Mouse (Mus musculus) embryonic facial prominence, embryonic 15.5 days (tissue): ENCODE data around the gene Fgr. TPM values are rescaled to one million over a fixed set of nuclear protein-coding genes. Genes with fewer than 3 reads are reported as not detected.
A peak's percentile ranks its signal among the peaks of the same experiment; 100 is the strongest.
"Not testable (repeated sequence)": the region's sequence is repeated elsewhere in the genome, so short reads cannot be mapped to it uniquely, and the experiment has no call there.

ENCODE experiments used
- ATAC-seq: fragments of 200-750 bp; cut with Nextera tagmentation; 2 replicates; pipeline ENCODE4 v1.8.0; 2017; ENCODE audit warnings: low read depth, moderate TSS enrichment; ENCODE audit not compliant: insufficient number of reproducible peaks, low FRiP score, low TSS enrichment
- H3K27ac ChIP-seq: fragments of 300-500 bp; sonication (generic); replicated peaks from 2 replicates; pipeline ENCODE4 v1.5.1; 2015; ENCODE audit warnings: mild to moderate bottlenecking, inconsistent platforms
- H3K27me3 ChIP-seq: fragments of 300-500 bp; sonication (generic); 2 replicates; pipeline ENCODE4 v1.6.1; 2015; ENCODE audit warnings: inconsistent platforms
- H3K36me3 ChIP-seq: fragments of 300-500 bp; sonication (generic); 2 replicates; pipeline ENCODE4 v1.6.1; 2015; ENCODE audit warnings: mild to moderate bottlenecking, inconsistent platforms
- H3K4me1 ChIP-seq: fragments of 300-500 bp; sonication (generic); 2 replicates; pipeline ENCODE4 v1.6.1; 2015; ENCODE audit warnings: inconsistent platforms
- H3K4me2 ChIP-seq: fragments of 300-500 bp; sonication (generic); replicated peaks from 2 replicates; pipeline ENCODE4 v1.6.1; 2015; ENCODE audit warnings: mild to moderate bottlenecking, inconsistent platforms
- H3K4me3 ChIP-seq: fragments of 300-500 bp; sonication (generic); replicated peaks from 2 replicates; pipeline ENCODE4 v1.5.1; 2015; ENCODE audit warnings: mild to moderate bottlenecking, inconsistent platforms
- H3K9ac ChIP-seq: fragments of 300-500 bp; sonication (generic); 2 replicates; pipeline ENCODE4 v1.6.1; 2015; ENCODE audit warnings: inconsistent platforms
- H3K9me3 ChIP-seq: fragments of 300-500 bp; sonication (generic); replicated peaks from 2 replicates; pipeline ENCODE4 v1.6.1; 2016; ENCODE audit warnings: inconsistent platforms
- WGBS: fragments of 180-500 bp; shearing (Covaris S2); methylation state at CpG from one replicate; pipeline ENCODE4 v1.1.7; 2015; 5-methylcytosine and 5-hydroxymethylcytosine counted together
- polyA plus RNA-seq: library from polyadenylated mRNA; unstranded; fragments of >200 nt; fragmentation: Nextera tagmentation; extraction: Ambion mirVana; gene quantifications from 2 replicates; pipeline ENCODE4 v1.2.1, GENCODE M21; 2015

Gene Fgr
- 0.55 and 0.65 TPM in 2 replicates for polyA plus RNA-seq

DNA sequence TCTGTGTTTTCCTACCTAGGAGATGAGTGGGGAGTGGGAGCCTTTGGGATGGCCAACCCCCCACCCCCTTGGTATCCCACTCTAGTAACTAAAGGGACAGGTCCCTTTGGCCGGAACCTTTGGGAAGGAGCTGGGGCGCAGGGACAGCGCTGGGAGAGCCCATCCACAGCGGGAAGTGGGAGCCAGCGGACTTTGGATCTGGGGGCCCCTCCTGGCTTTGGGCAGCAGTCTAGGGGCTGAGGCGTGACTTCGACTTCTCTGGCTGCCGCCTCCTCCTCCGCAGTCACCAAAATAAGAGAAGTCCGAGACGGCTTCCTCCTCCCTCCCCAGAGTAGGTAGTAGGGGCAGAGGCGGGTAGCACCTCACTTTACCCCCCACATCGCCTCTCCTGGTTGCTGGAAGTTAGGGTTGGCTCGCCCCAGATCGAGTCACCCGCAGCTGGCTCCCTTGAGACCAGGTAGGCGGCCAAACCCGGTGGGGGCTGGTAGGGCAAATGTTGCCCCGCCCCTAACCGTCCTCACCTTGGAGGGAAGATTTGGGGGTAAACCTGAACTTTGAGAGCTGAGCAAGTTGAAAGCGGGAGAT is at the start of gene Fgr:
Fgr (plus strand) TSS at position 282 of the 585 bp plus-strand sequence.
- no peak for ATAC-seq
- Histone ChIP-seq H3K27ac (0 out of 2 replicates have a peak within 1 kb of the TSS, but pooled peaks have one; percentile 18), H3K9me3 (no peaks in the 10 kb centered on the region), H3K4me3 (peak within 1 kb of the TSS; percentile 16), H3K9ac (no peak within 1 kb of the TSS), H3K4me2 (peak within 1 kb of the TSS; percentile 37), H3K36me3 (no peaks in the 10 kb centered on the region), H3K4me1 (peaks cover 20% of the 10 kb centered on the region), H3K27me3 (peaks cover 35% of the 10 kb centered on the region)
- 11% methylated on average over 21 of the region's 21 CpGs for WGBS

- 71% methylated on average over 2 of the region's 2 CpGs for WGBS
- not testable (repeated sequence) for H3K4me1 ChIP-seq, H3K27ac ChIP-seq, H3K9me3 ChIP-seq, H3K27me3 ChIP-seq, ATAC-seq, H3K36me3 ChIP-seq, H3K4me2 ChIP-seq, H3K9ac ChIP-seq, H3K4me3 ChIP-seq
Observed at GRCm38 (mm10) chr4:132926520-132926919, 47.4 kb upstream of the Fgr start.

DNA sequence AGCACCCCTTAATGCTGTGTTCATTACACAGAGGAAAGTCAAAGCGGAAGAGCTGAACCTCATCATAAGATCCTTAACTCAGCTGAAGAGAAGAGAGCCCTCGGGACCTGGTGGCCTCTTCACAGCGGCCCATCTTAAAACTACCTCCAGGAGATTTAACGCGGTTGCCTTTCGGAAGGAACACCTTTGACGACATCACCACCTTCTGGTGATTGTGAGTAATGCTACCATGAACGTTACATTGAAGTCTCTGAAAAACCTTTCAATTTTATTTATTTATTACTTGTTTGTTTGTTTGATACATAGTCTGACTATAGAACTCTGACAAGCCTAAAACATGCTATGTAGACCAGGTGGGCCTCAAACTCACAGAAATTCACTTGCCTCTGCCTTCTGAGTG is 43.1 kb upstream of the Fgr start:
- Histone ChIP-seq H3K4me3 (no peak overlapping the region), H3K9me3 (no peaks in the 10 kb centered on the region), H3K4me2 (no peak overlapping the region), H3K36me3 (no peaks in the 10 kb centered on the region), H3K9ac (no peak overlapping the region), H3K27me3 (no peaks in the 10 kb centered on the region), H3K27ac (no peak overlapping the region), H3K4me1 (no peaks in the 10 kb centered on the region)
- 7% methylated on average over 8 of the region's 8 CpGs for WGBS
- ATAC-seq = no peak

GRCm38 (mm10) chr4:132932752-132933404 is 41.0 kb upstream of the Fgr start:
- no peak for ATAC-seq
- no peak overlapping the region for H3K27ac ChIP-seq
- no peak overlapping the region for H3K4me2 ChIP-seq
- H3K9ac ChIP-seq = no peak overlapping the region
- 79% methylated on average over 4 of the region's 4 CpGs for WGBS
- no peaks in the 10 kb centered on the region for H3K9me3 ChIP-seq
- H3K27me3 ChIP-seq = no peaks in the 10 kb centered on the region
- no peaks in the 10 kb centered on the region for H3K4me1 ChIP-seq
- no peaks in the 10 kb centered on the region for H3K36me3 ChIP-seq
- no peak overlapping the region for H3K4me3 ChIP-seq

- no peak overlapping the region for H3K27ac ChIP-seq
- no peaks in the 10 kb centered on the region for H3K36me3 ChIP-seq
- WGBS = 27% methylated on average over 7 of the region's 7 CpGs
- no peak overlapping the region for H3K4me3 ChIP-seq
- H3K9ac ChIP-seq = no peak overlapping the region
- H3K4me1 ChIP-seq = peaks cover 16% of the 10 kb centered on the region
- no peaks in the 10 kb centered on the region for H3K27me3 ChIP-seq
- no peak overlapping the region for H3K4me2 ChIP-seq
- H3K9me3 ChIP-seq = no peaks in the 10 kb centered on the region
- no peak for ATAC-seq
Observed at GRCm38 (mm10) chr4:132934639-132935038, 39.3 kb upstream of the Fgr start.

DNA sequence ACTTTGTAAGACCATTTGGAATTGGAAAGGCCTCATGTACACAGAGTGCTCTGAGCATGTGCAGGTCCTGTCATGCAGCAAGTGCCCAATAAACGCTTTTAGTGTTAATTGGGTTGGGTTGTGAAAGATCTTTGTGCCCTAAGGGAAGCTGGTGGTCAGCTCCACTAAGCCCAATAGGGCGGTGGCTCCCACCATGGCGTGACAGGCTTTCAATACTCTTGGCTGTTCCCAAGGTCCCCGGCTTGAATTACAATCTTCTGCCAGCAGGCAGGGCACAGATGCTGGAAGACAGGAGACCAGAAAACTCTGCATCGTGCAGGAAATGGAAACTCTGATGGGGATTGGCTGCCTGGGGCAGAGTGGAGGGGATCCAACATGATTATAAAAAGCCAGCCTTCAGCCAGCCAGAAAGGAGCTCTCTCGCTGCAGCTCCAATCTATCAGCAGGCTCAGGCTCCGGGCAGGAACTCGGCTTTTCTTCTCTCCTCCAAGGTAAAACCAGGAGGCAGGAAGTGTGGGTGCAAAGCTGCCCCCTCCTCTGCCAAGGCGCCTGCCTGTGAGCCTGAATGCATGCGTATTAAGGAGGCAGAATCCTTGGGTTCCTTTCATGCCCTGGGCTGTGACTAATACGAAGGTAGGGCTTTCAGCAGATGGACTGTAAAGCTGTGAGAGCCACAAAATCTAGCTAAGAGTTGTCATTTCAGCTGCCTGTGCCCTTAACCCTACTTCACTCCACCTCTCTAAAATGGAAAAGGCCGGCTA is 35.5 kb upstream of the Fgr start:
- Histone ChIP-seq H3K4me3 (peak overlapping the region; percentile 15), H3K27me3 (no peaks in the 10 kb centered on the region), H3K9me3 (no peaks in the 10 kb centered on the region), H3K36me3 (no peaks in the 10 kb centered on the region), H3K27ac (peak overlapping the region; percentile 93), H3K9ac (no peak overlapping the region), H3K4me2 (peak overlapping the region; percentile 42), H3K4me1 (peaks cover 17% of the 10 kb centered on the region)
- ATAC-seq = peak; percentile 73
- 14% methylated on average over 12 of the region's 12 CpGs for WGBS

GRCm38 (mm10) chr4:132939421-132940127 is 34.3 kb upstream of the Fgr start:
- no peaks in the 10 kb centered on the region for H3K9me3 ChIP-seq
- no peak for ATAC-seq
- H3K27me3 ChIP-seq = no peaks in the 10 kb centered on the region
- H3K4me3 ChIP-seq = no peak overlapping the region
- H3K4me2 ChIP-seq = peak overlapping the region; percentile 27; the same call in 1 of the 2 replicates
- WGBS = 25% methylated on average over 22 of the region's 22 CpGs
- H3K4me1 ChIP-seq = peaks cover 17% of the 10 kb centered on the region
- no peak overlapping the region for H3K9ac ChIP-seq
- peak overlapping the region; percentile 93; the same call in 1 of the 2 replicates for H3K27ac ChIP-seq
- no peaks in the 10 kb centered on the region for H3K36me3 ChIP-seq

DNA sequence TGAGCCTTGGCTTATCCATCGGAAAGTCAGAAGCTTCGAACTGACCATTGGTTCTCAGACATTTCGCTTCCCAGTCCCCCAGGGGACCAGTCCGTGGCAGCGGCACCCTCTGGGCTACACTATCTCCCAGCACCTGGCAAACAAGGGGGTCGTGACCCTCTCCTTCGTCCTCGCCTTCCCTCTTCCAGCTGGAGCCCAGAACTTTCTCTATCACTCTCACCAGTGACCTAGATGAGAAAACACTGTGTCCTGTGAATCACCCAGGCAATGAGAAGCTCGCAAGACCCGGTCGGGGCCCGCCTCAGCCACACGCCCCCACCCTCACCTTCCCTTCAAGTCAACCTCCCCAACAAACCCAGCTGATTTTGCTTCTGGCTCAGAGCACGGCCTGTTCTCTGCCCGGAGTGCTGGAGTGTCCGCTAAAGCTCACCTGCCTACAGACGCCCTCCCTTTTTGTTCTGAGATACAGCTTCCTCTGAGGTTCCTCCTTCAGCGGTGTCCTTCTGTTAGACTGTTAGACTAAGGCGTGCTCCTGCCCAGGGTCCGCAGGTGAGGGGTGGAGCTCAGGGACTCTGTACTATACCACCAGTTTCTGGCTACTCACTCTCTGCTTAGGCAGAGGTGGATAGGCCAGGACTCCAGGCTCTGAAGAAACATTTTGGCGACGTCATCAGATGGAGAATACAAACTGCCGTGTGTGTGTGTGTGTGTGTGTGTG is 32.7 kb upstream of the Fgr start:
- no peaks in the 10 kb centered on the region for H3K36me3 ChIP-seq
- H3K27me3 ChIP-seq = no peaks in the 10 kb centered on the region
- peaks cover 29% of the 10 kb centered on the region for H3K4me1 ChIP-seq
- H3K4me3 ChIP-seq = no peak overlapping the region
- H3K9ac ChIP-seq = no peak overlapping the region
- WGBS = 55% methylated on average over 23 of the region's 23 CpGs
- ATAC-seq = no peak
- no peak overlapping the region for H3K27ac ChIP-seq
- no peaks in the 10 kb centered on the region for H3K9me3 ChIP-seq
- no peak overlapping the region for H3K4me2 ChIP-seq

GRCm38 (mm10) chr4:132943088-132943487 is 30.8 kb upstream of the Fgr start:
- Histone ChIP-seq H3K9ac (no peak overlapping the region), H3K27ac (no peak overlapping the region), H3K27me3 (no peaks in the 10 kb centered on the region), H3K4me1 (peaks cover 36% of the 10 kb centered on the region), H3K36me3 (no peaks in the 10 kb centered on the region), H3K9me3 (no peaks in the 10 kb centered on the region), H3K4me3 (no peak overlapping the region), H3K4me2 (no peak overlapping the region)
- 48% methylated on average over 8 of the region's 8 CpGs for WGBS
- no peak for ATAC-seq

DNA sequence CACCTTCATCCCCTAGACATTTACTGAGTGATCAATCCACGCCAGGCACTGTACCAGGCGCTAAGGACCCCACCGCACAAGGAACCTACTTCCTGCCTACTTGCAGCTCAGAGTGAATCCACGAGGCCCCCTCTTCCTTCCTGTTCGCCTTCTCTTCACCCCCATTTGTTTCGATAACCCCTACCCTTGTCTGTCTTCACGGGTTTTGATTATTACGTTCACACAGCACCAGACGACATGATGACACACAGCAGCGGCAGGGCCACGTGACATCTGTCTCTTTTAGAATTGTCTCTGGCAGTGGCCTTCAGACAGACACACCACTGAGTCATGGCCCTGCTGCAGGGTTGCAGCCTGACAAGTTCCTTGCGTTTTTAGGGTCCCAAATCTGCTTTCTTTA is 29.8 kb upstream of the Fgr start:
- no peak for ATAC-seq
- Histone ChIP-seq H3K27me3 (no peaks in the 10 kb centered on the region), H3K9ac (no peak overlapping the region), H3K4me1 (peaks cover 26% of the 10 kb centered on the region), H3K27ac (no peak overlapping the region), H3K9me3 (no peaks in the 10 kb centered on the region), H3K4me2 (no peak overlapping the region), H3K4me3 (no peak overlapping the region), H3K36me3 (no peaks in the 10 kb centered on the region)
- 69% methylated on average over 12 of the region's 12 CpGs for WGBS
